Mouse (Mus musculus): Measurements from ENCODE around the gene Kbtbd8.

Gene Kbtbd8

GRCm38 (mm10) chr6:95169411-95169810 lies 52.4 kb downstream of the Kbtbd8 start:
- in situ Hi-C loops (cut with MboI, MseI), result no loop called here

DNA sequence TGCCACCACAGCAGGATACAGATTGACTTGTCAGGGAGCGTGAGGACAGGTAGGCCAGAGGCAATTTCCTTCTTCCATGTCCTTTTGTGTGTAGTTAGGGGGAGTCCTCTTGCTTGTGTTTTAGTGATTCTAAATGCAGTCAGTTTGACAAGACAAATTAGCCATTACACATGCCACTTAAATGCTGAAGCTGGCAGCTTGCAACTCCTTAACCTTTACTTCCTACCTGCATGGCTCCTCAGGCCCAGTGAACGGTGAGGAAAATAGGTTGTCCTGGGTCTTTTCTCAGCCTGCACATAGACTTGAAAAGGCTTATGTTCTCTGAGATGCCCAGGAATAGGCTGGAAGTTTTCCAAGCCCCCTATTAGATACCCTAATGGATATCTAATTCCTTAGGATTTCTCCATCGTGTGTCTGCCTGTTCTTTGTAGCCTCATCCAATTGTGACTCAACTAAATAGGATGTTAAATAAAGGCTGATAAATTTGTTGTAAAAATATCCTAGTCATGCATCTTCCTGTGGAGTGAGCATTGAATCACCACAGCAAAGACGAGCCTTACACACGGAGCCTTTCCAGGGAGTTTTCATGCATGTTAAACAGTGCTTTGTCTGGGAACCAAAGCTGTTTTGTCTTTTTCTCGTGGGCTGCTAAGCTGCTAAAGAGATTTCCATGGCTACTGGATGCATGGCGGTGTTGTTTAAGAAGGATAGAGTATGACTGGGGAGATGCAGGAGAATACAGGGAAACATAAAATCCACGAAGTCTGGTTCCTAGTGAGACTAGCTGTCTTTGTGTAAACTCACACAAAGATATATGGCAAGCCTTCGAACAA lies 57.5 kb downstream of the Kbtbd8 start:
- in situ Hi-C loops (cut with MboI, MseI), result no loop called here
